Mouse (Mus musculus): ENCODE data around the gene Brd2. TPM values are rescaled to one million over a fixed set of nuclear protein-coding genes. Genes with fewer than 3 reads are reported as not detected.

Gene Brd2
- polyA plus RNA-seq, 1 experiment from 2014 or later: 144 TPM

DNA sequence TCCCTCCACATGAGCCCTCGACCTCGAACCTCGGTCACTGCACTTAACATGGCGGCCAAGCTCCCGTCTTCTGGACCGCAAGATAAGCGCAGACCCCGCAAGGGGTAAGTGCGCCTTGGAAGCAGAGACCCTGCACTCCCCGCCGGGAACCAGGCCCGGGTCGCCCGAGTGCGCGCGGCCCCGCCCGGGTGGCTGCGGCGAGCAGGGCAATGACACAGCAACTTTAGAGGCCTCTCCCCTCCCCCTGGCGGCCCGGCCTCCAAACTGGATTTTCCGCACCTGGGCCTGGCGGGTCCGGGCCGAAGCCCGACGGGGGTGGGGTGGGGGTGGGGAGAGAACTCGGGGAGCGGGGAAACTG is 1.6 kb downstream of the Brd2 start:
- under 1% methylated on average over 29 of the region's 31 CpGs for WGBS
- Histone ChIP-seq H3K9ac (ENCODE audit: low read length) (peak overlapping the region; percentile 96), H3K4me3 (ENCODE audit: low read depth, low read length) (peak overlapping the region; percentile 95), H3K27me3 (replicated peaks; ENCODE audit: control insufficient read depth, insufficient read depth, low read length) (no peaks in the 10 kb centered on the region), H3K4me1 (replicated peaks; ENCODE audit: control insufficient read depth, insufficient read depth, low read length) (peaks cover 16% of the 10 kb centered on the region; the same call in 1 of the 2 replicates), H3K36me3 (ENCODE audit: control insufficient read depth, insufficient read depth, low read length) (peaks cover 31% of the 10 kb centered on the region), H3K4me2 (ENCODE audit: low read length) (peak overlapping the region; percentile 97), H3K27ac (ENCODE audit: low read depth) (peak overlapping the region; percentile 100), H3K9me3 (ENCODE audit: control insufficient read depth, low read length) (no peaks in the 10 kb centered on the region)
- DNase-seq (ENCODE audit: low spot score) (peak; percentile 92), ATAC-seq (replicated peaks; ENCODE audit: low FRiP score, low TSS enrichment, low read depth) (peak; percentile 6)

DNA sequence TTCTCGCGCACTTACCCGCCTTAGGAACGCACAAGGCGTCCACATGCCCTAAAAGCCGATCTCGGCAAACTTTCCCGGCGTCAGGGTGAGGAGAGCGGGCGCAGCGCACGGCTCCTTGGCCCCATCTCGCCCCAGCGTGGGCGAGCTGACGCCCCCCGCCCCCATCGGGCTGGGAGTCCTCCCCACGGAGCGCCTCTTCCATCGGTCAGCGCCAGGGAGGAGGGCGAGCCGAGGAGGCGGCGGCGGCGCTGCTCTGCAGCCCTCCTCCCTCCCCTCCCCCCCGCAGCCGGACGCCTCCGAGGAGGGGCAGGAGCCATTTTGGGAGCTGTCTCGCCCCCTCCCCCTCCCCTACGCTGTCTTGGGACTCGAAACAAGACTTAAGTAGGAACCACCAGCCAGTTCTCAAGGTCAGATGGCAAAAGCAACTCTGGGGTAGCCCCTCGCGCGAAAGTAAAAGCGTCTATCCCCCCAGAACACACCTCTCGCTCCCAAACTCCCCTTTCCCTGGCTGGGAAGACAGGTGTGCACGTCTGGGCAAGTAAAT is 2.2 kb downstream of the Brd2 start:
- ATAC-seq (replicated peaks; ENCODE audit: low FRiP score, low TSS enrichment, low read depth) (peak; percentile 5), DNase-seq (ENCODE audit: low spot score) (peak; percentile 90)
- Histone ChIP-seq H3K36me3 (ENCODE audit: control insufficient read depth, insufficient read depth, low read length) (peaks cover 37% of the 10 kb centered on the region), H3K9me3 (ENCODE audit: control insufficient read depth, low read length) (no peaks in the 10 kb centered on the region), H3K27me3 (replicated peaks; ENCODE audit: control insufficient read depth, insufficient read depth, low read length) (no peaks in the 10 kb centered on the region), H3K4me1 (replicated peaks; ENCODE audit: control insufficient read depth, insufficient read depth, low read length) (peaks cover 22% of the 10 kb centered on the region), H3K27ac (ENCODE audit: low read depth) (peak overlapping the region; percentile 100), H3K4me2 (ENCODE audit: low read length) (peak overlapping the region; percentile 97), H3K9ac (ENCODE audit: low read length) (peak overlapping the region; percentile 96), H3K4me3 (ENCODE audit: low read depth, low read length) (peak overlapping the region; percentile 95)
- WGBS: under 1% methylated on average over 41 of the region's 42 CpGs

DNA sequence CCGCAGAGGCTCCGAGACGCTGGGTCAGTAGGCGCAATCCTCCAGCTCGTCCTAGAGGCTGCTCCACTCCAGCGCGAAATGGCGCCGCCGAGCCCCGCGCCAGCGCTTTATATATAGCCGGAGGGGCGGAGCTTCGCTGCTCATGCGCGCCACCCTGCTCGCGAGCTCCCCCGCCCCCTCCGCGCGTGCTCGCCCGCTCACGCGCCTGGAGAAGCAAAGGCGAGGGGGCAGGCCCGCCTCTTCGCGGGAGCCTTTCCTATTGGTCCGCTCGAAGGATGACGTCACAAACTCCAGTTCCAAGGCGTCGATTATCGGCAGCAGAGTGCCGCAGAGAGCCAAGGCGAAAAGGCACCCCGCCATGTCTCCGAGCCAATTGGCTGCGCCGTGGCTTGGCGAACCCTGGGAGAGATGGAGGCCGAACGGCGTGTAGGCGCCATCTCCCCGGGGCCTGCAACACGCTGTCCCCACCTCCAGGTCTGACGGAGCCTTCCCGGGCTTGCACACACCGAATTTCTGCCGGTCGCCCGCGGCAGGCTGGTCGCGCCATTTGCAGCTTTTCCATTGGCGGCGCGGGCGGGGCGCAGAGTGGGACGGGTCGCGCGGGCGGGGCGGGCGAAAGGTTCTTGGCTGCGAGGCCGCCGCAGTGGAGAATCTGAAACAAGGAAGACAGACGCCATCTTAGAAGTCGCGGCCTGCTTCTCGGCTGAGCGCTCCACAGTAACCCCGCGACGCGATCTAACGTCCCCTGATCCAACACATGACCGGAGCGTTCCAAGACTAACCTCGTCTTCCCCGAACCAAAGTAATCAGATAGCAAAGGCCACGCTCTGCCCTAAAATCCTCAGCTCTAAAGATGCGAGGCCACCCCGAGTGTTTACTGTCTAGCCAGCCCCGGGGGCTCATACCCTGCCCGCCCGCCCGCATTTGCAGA is 2.9 kb downstream of the Brd2 start, which contains the start of gene H2-DMa:
Gene H2-DMa, plus strand, starts transcription at position 293 of the 931 bp plus-strand sequence.
- no peaks in the 10 kb centered on the region for H3K9me3 ChIP-seq (ENCODE audit: control insufficient read depth, low read length)
- WGBS: under 1% methylated on average over 96 of the region's 96 CpGs

DNA sequence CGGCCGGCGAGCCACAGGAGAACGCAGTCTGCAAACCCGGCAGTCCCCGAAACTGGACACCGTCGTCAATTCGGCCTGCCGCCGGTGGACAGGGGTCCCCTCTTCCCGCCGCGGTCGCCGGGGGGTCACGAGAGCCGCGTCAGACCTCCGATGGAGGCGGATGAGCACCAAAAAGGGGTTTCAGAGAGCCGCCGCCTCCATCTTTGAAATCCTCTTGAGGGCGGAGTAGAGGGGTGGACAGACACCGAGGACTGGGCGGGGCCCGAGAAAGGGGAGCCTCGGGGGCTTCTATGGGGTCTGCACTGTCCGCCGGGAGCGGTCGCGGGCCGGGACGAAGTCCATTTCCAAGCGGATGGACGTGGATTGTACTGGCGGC is 3.6 kb downstream of the Brd2 start:
- H3K27ac ChIP-seq (ENCODE audit: low read depth): peak overlapping the region; percentile 100
- WGBS: under 1% methylated on average over 36 of the region's 38 CpGs
- H3K36me3 ChIP-seq (ENCODE audit: control insufficient read depth, insufficient read depth, low read length): peaks cover 51% of the 10 kb centered on the region
- H3K4me2 ChIP-seq (ENCODE audit: low read length): peak overlapping the region; percentile 97
- H3K4me3 ChIP-seq (ENCODE audit: low read depth, low read length): peak overlapping the region; percentile 95
- ATAC-seq (replicated peaks; ENCODE audit: low FRiP score, low TSS enrichment, low read depth) (no peak), DNase-seq (ENCODE audit: low spot score) (no peak)
- no peaks in the 10 kb centered on the region for H3K9me3 ChIP-seq (ENCODE audit: control insufficient read depth, low read length)
- peaks cover 13% of the 10 kb centered on the region for H3K4me1 ChIP-seq (replicated peaks; ENCODE audit: control insufficient read depth, insufficient read depth, low read length)
- peak overlapping the region; percentile 89 for H3K9ac ChIP-seq (ENCODE audit: low read length)
- no peaks in the 10 kb centered on the region for H3K27me3 ChIP-seq (replicated peaks; ENCODE audit: control insufficient read depth, insufficient read depth, low read length)

More for the DNA sequence above, 2.9 kb downstream of the Brd2 start, which contains the start of gene H2-DMa:
- peaks cover 44% of the 10 kb centered on the region for H3K36me3 ChIP-seq (ENCODE audit: control insufficient read depth, insufficient read depth, low read length)
- H3K27ac ChIP-seq (ENCODE audit: low read depth): peak within 1 kb of the TSS; percentile 100
- H3K4me1 ChIP-seq (replicated peaks; ENCODE audit: control insufficient read depth, insufficient read depth, low read length): peaks cover 16% of the 10 kb centered on the region
- peak within 1 kb of the TSS; percentile 96 for H3K9ac ChIP-seq (ENCODE audit: low read length)
- DNase-seq (ENCODE audit: low spot score): peak; percentile 100
- peak; percentile 79 for ATAC-seq (replicated peaks; ENCODE audit: low FRiP score, low TSS enrichment, low read depth)
- no peaks in the 10 kb centered on the region for H3K27me3 ChIP-seq (replicated peaks; ENCODE audit: control insufficient read depth, insufficient read depth, low read length)
- H3K4me3 ChIP-seq (ENCODE audit: low read depth, low read length): peak within 1 kb of the TSS; percentile 95
- H3K4me2 ChIP-seq (ENCODE audit: low read length): peak within 1 kb of the TSS; percentile 97

DNA sequence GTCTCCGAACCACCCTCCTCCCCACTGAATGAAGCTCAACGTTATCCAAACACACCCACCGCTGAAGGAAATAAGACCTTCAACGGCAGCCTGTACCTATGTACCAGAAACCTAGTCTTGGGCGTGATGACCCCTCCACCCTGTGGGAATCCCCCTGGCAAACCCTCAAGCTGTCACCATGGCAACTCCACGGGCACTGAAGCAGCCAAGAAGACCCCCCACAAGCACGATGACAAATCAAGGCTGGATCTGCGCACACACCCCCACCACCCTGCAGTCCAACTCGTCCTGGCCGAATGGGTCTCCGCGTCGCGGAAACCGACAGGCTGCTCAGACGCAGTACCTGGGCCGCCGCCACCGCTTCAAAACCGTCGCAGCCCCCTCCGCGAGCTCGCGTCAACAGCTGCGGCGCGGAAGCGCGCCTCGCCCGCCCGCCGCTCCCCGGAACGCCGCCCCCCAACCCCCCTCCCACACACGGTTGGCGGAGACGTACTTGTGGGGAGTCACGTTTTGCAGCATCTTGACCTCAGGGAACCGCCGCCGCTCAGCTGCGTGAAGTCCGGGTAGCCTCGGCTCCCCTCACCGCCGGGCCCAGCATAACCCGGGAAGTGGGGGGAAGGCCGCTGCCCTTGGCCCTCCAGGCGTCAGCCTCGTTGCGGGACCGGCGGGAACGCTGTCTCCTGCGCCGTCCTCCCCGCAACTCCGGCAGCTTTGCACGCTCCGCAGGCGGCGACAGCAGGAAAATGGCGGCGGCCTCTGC is 4.1 kb downstream of the Brd2 start:
- Histone ChIP-seq H3K9me3 (ENCODE audit: control insufficient read depth, low read length) (no peaks in the 10 kb centered on the region), H3K4me1 (replicated peaks; ENCODE audit: control insufficient read depth, insufficient read depth, low read length) (peaks cover 9% of the 10 kb centered on the region), H3K4me3 (ENCODE audit: low read depth, low read length) (peak overlapping the region; percentile 95), H3K4me2 (ENCODE audit: low read length) (peak overlapping the region; percentile 97), H3K27ac (ENCODE audit: low read depth) (peak overlapping the region; percentile 100), H3K9ac (ENCODE audit: low read length) (peak overlapping the region; percentile 89), H3K36me3 (ENCODE audit: control insufficient read depth, insufficient read depth, low read length) (peaks cover 56% of the 10 kb centered on the region), H3K27me3 (replicated peaks; ENCODE audit: control insufficient read depth, insufficient read depth, low read length) (no peaks in the 10 kb centered on the region)
- DNase-seq (ENCODE audit: low spot score): peak; percentile 74
- no peak for ATAC-seq (replicated peaks; ENCODE audit: low FRiP score, low TSS enrichment, low read depth)
- WGBS: 2% methylated on average over 67 of the region's 67 CpGs

DNA sequence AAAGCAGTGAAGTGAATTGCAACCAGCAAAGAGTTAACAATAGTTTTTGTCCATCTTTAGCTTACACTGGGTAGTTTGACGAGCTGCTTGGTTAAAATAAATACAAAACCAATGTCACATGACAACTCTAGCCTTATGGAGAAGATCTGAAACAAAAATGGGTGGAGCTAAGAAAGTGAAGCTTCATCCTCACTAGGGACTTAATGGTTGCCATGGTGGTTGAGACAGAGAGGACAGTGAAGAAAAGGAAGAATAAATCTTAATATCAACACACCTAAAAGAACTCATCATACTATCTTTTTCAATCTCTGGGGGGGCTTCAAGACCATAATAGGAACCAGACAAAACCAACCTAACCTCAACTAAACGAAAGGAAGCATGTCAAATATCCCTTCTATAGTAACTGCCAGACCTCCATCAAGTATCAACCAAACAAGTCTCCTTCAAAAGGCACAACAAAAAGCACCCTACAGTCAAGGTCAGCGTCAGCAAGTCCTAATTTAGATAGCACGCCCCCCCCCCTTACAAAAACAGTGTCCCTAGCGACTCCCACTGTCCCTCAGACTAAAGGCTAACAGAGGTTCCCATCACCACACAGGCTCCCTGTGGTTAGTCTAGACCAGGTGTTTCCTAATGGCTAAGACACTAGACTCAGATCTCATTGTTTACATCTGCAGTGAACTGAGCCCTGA is 4.9 kb downstream of the Brd2 start:
- 1% methylated on average over 5 of the region's 5 CpGs for WGBS
- H3K9ac ChIP-seq (ENCODE audit: low read length): peak overlapping the region; percentile 89
- no peaks in the 10 kb centered on the region for H3K9me3 ChIP-seq (ENCODE audit: control insufficient read depth, low read length)
- H3K36me3 ChIP-seq (ENCODE audit: control insufficient read depth, insufficient read depth, low read length): peaks cover 64% of the 10 kb centered on the region
- DNase-seq (ENCODE audit: low spot score): no peak
- peak overlapping the region; percentile 97 for H3K4me2 ChIP-seq (ENCODE audit: low read length)
- no peak overlapping the region for H3K27ac ChIP-seq (ENCODE audit: low read depth)
- H3K27me3 ChIP-seq (replicated peaks; ENCODE audit: control insufficient read depth, insufficient read depth, low read length): no peaks in the 10 kb centered on the region
- peak overlapping the region; percentile 95 for H3K4me3 ChIP-seq (ENCODE audit: low read depth, low read length)
- peaks cover 9% of the 10 kb centered on the region for H3K4me1 ChIP-seq (replicated peaks; ENCODE audit: control insufficient read depth, insufficient read depth, low read length)
- no peak for ATAC-seq (replicated peaks; ENCODE audit: low FRiP score, low TSS enrichment, low read depth)

DNA sequence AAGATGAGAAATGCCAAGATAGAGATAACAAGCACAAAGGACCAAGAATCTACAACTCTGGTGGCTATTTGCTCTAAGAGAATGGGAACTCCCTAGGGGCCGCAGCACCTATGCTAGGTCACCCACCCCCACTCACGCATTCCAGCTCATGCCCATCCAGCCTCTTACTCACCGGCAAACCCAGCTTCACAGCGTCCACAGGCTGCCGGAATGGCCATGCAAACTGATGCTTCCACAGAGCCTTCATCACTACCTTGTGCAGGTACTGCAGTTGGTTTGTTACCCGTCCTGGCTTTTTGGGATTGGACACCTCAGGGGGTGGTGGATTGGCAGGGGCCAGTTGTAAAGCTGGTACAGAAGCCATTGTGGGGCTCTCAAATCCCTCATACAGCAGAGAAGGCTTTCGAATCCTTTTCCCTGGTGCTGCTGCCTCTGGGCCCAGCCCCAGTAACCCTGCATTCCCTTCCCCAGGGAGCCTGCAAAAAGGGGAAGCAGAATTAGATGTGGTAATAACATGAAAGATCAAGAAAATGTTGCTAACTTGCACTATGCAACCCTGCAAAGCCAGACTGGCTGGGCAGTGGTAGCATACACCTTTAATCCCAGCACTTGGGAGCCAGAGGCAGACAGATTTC is 5.6 kb downstream of the Brd2 start:
- WGBS: 28% methylated on average over 7 of the region's 7 CpGs
- Histone ChIP-seq H3K27ac (ENCODE audit: low read depth) (no peak overlapping the region), H3K9me3 (ENCODE audit: control insufficient read depth, low read length) (no peaks in the 10 kb centered on the region), H3K4me1 (replicated peaks; ENCODE audit: control insufficient read depth, insufficient read depth, low read length) (peaks cover 9% of the 10 kb centered on the region), H3K27me3 (replicated peaks; ENCODE audit: control insufficient read depth, insufficient read depth, low read length) (no peaks in the 10 kb centered on the region), H3K4me2 (ENCODE audit: low read length) (peak overlapping the region; percentile 97), H3K4me3 (ENCODE audit: low read depth, low read length) (peak overlapping the region; percentile 95), H3K36me3 (ENCODE audit: control insufficient read depth, insufficient read depth, low read length) (peaks cover 71% of the 10 kb centered on the region), H3K9ac (ENCODE audit: low read length) (peak overlapping the region; percentile 89)
- no peak for DNase-seq (ENCODE audit: low spot score)
- ATAC-seq (replicated peaks; ENCODE audit: low FRiP score, low TSS enrichment, low read depth): no peak
